Mouse (Mus musculus) heart, postnatal 0 days (tissue): ENCODE data around the gene Nudt7.

ENCODE experiments used
- CTCF ChIP-seq: IDR thresholded peaks from 2 replicates; pipeline ENCODE4 v1.5.1; 2016; ENCODE audit warnings: antibody characterized with exemption, control low read depth, low read depth
- EP300 ChIP-seq: IDR thresholded peaks from 2 replicates; pipeline ENCODE4 v1.6.1; 2016; ENCODE audit warnings: antibody characterized with exemption, low read depth

GRCm38 (mm10) chr8:114117439-114117838, 15.9 kb upstream of the Nudt7 start:
- TF ChIP-seq EP300 = no peak
- TF ChIP-seq CTCF = no peak
